ENCODE assay signal across 8 mouse cellular contexts in the genomic region with DNA sequence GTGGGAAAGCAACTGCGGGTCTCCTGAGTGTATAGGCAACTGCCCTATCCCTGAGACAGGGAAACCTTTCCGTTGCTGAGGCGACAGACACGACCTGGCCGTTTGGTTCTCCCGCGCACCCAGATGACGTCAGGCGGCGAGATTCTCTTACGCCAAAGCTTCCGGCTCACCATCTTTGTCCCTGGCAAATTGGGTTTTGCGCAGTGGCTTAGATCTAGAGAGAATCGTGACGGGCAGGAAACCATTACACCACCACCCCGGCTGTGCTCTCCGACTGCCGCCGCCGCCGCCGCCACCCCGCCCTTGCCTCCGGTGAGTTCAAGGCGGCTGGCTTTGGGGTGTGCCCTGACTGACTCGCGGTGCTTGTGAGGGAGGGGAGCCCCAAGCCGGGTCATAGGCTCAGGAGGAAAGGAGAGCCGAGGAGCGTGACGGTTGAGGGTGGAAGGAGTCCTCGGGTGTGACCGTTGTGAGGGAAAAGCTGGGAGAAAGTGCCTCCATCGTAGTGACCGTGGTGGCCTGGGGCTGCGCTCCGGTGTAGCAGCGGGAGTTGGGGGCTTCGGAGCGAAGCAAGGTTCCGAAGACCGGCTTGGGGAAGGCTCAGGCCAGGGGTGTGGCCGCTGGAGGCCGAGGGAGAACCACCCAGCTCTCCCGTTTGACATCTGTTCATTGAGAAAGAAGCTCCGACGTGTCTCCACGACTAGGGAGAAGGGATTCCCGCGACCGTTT. TPM values are rescaled to one million over a fixed set of nuclear protein-coding genes. Genes with fewer than 3 reads are reported as not detected.
A peak's percentile ranks its signal among the peaks of the same experiment; 100 is the strongest.
DNase-seq lines count a peak whose midpoint lies in the region; ATAC-seq lines count a peak whose summit lies in the region.

A gene (minus strand): TSS at position 61 of the 726 bp plus-strand sequence.

- peak within 1 kb of the TSS; percentile 98 for H3K27ac ChIP-seq in heart, embryonic 10.5 days
- peak within 1 kb of the TSS; percentile 99 for H3K27ac ChIP-seq in kidney, embryonic 15.5 days

- peak within 1 kb of the TSS; percentile 98 for H3K4me3 ChIP-seq in heart, embryonic 10.5 days
- H3K4me3 ChIP-seq in kidney, embryonic 15.5 days (replicated peaks) = peak within 1 kb of the TSS; percentile 94

- ATAC-seq in erythroblast, adult 5-6 weeks (replicated peaks; ENCODE audit: low FRiP score, poor library complexity, severe bottlenecking) = peak; percentile 76
- ATAC-seq in kidney, embryonic 15.5 days (replicated peaks; ENCODE audit: low FRiP score) = peak; percentile 68
- ATAC-seq in monocyte, adult 5-6 weeks (replicated peaks; ENCODE audit: insufficient number of reproducible peaks, low FRiP score, low TSS enrichment, poor library complexity, severe bottlenecking) = peak; percentile 86

- under 1% methylated on average over 51 of the region's 51 CpGs for WGBS in heart, embryonic 10.5 days
- WGBS in kidney, embryonic 15.5 days = under 1% methylated on average over 51 of the region's 51 CpGs

- peaks cover 23% of the 10 kb centered on the region for H3K4me1 ChIP-seq in heart, embryonic 10.5 days
- peaks cover 49% of the 10 kb centered on the region for H3K4me1 ChIP-seq in kidney, embryonic 15.5 days

- H3K4me2 ChIP-seq in kidney, embryonic 15.5 days = peak within 1 kb of the TSS; percentile 80

- no peaks in the 10 kb centered on the region for H3K9me3 ChIP-seq in heart, embryonic 10.5 days
- no peaks in the 10 kb centered on the region for H3K9me3 ChIP-seq in kidney, embryonic 15.5 days (replicated peaks)

- H3K27me3 ChIP-seq in heart, embryonic 10.5 days (ENCODE audit: insufficient read depth, poor library complexity, severe bottlenecking) = no peaks in the 10 kb centered on the region
- no peaks in the 10 kb centered on the region for H3K27me3 ChIP-seq in kidney, embryonic 15.5 days

- H3K36me3 ChIP-seq in heart, embryonic 10.5 days = 0 out of 2 replicates have a peak, but pooled peaks cover 5% of the 10 kb centered on the region
- no peaks in the 10 kb centered on the region for H3K36me3 ChIP-seq in kidney, embryonic 15.5 days

- H3K9ac ChIP-seq in kidney, embryonic 15.5 days = peak within 1 kb of the TSS; percentile 92

- peak; percentile 97 for DNase-seq in B cell, adult 2 months
- DNase-seq in brain, adult 2 months (ENCODE audit: low read depth, low spot score) = peak; percentile 99
- peak; percentile 98 for DNase-seq in heart, embryonic 10.5 days (ENCODE audit: low spot score)
- peak; percentile 92 for DNase-seq in liver
- DNase-seq in spleen, postnatal 4 days (ENCODE audit: low spot score in 2 of 2) = peak; percentile 92 to 95

RNA-seq across cellular contexts. Expression of the gene that starts here (rescaled TPM):
- total RNA-seq in erythroblast, adult 5-6 weeks (2015; ENCODE audit: low replicate concordance) = 1.3 and 2.9 TPM in 2 replicates
- 1.3 and 3.9 TPM in 2 replicates for total RNA-seq in erythroblast, adult 5-6 weeks (2017; ENCODE audit: low replicate concordance)
- polyA plus RNA-seq in heart, embryonic 10.5 days (2016; fragmentation: Nextera tagmentation; extraction: Ambion mirVana) = 9.6 and 11.9 TPM in 2 replicates
- 11.7 and 13.2 TPM in 2 replicates for polyA plus RNA-seq in kidney, embryonic 15.5 days (2015; fragmentation: Nextera tagmentation; extraction: Ambion mirVana)
- total RNA-seq in monocyte, adult 5-6 weeks (2017) = 3.8 to 5.7 TPM (median 4.9 TPM) in 3 replicates

Comparison
In these comparisons a context has a peak if more than half of its experiments do, and no peak if none do; other contexts are left out.
1. Peak in every context shown above with its lines: DNase-seq, ATAC-seq, H3K4me3 ChIP-seq and H3K27ac ChIP-seq.